Mouse (Mus musculus): ENCODE measurements around the gene Csnk1g1.

The Csnk1g1 gene

GRCm38 (mm10) chr9:65908394-65909300, at the start of gene Csnk1g1, which contains the start of gene Trip4:
Gene Csnk1g1, plus strand, starts transcription at chr9:65908924.
Gene Trip4, minus strand, starts transcription at chr9:65908794.
- peak; percentile 96 for DNase-seq (ENCODE audit: low read depth, low spot score)

- no peak for DNase-seq (ENCODE audit: low read depth, low spot score)
Measured at GRCm38 (mm10) chr9:65859656-65860055, 49.1 kb upstream of the Csnk1g1 start.

- peak; percentile 83 for DNase-seq (ENCODE audit: low read depth, low spot score)
Measured at GRCm38 (mm10) chr9:65884564-65885315, 24.0 kb upstream of the Csnk1g1 start.

- DNase-seq (ENCODE audit: low read depth, low spot score): peak; percentile 60
Measured at GRCm38 (mm10) chr9:65890143-65890628, 18.5 kb upstream of the Csnk1g1 start, which contains the start of gene Pclaf. Gene Pclaf, plus strand, starts transcription at chr9:65890237.

GRCm38 (mm10) chr9:65891126-65891525, 17.6 kb upstream of the Csnk1g1 start:
- DNase-seq (ENCODE audit: low read depth, low spot score): no peak

GRCm38 (mm10) chr9:65896977-65897376, 11.7 kb upstream of the Csnk1g1 start:
- DNase-seq (ENCODE audit: low read depth, low spot score): no peak

GRCm38 (mm10) chr9:65902879-65903278, 5.8 kb upstream of the Csnk1g1 start:
- DNase-seq (ENCODE audit: low read depth, low spot score): no peak

GRCm38 (mm10) chr9:65903419-65903818, 5.3 kb upstream of the Csnk1g1 start:
- no peak for DNase-seq (ENCODE audit: low read depth, low spot score)

- DNase-seq (ENCODE audit: low read depth, low spot score): peak; percentile 13
Measured at GRCm38 (mm10) chr9:65909301-65909801, 627 bp downstream of the Csnk1g1 start.

GRCm38 (mm10) chr9:65909837-65910236, 1.1 kb downstream of the Csnk1g1 start:
- DNase-seq (ENCODE audit: low read depth, low spot score): no peak

GRCm38 (mm10) chr9:65913976-65914375, 5.3 kb downstream of the Csnk1g1 start:
- no peak for DNase-seq (ENCODE audit: low read depth, low spot score)

GRCm38 (mm10) chr9:65917015-65917414, 8.3 kb downstream of the Csnk1g1 start:
- DNase-seq (ENCODE audit: low read depth, low spot score): no peak

- no peak for DNase-seq (ENCODE audit: low read depth, low spot score)
Measured at GRCm38 (mm10) chr9:65928456-65928855, 19.7 kb downstream of the Csnk1g1 start.

GRCm38 (mm10) chr9:65929826-65930225, 21.1 kb downstream of the Csnk1g1 start:
- DNase-seq (ENCODE audit: low read depth, low spot score): no peak

- DNase-seq (ENCODE audit: low read depth, low spot score): no peak
Measured at GRCm38 (mm10) chr9:65937566-65937965, 28.8 kb downstream of the Csnk1g1 start.

- no peak for DNase-seq (ENCODE audit: low read depth, low spot score)
Measured at GRCm38 (mm10) chr9:65951082-65951587, 42.4 kb downstream of the Csnk1g1 start.

GRCm38 (mm10) chr9:65970009-65970408, 61.3 kb downstream of the Csnk1g1 start:
- DNase-seq (ENCODE audit: low read depth, low spot score): no peak

GRCm38 (mm10) chr9:65973206-65973605, 64.5 kb downstream of the Csnk1g1 start:
- no peak for DNase-seq (ENCODE audit: low read depth, low spot score)

GRCm38 (mm10) chr9:65975886-65976285, 67.2 kb downstream of the Csnk1g1 start:
- peak; percentile 30 for DNase-seq (ENCODE audit: low read depth, low spot score)

GRCm38 (mm10) chr9:65982841-65983240, 74.1 kb downstream of the Csnk1g1 start:
- no peak for DNase-seq (ENCODE audit: low read depth, low spot score)

- DNase-seq (ENCODE audit: low read depth, low spot score): no peak
Measured at GRCm38 (mm10) chr9:65987021-65987420, 78.3 kb downstream of the Csnk1g1 start.
